Mouse (Mus musculus) B cell, adult 67 days (primary cell): ENCODE data around the gene Lrrc59. TPM values are rescaled to one million over a fixed set of nuclear protein-coding genes. Genes with fewer than 3 reads are reported as not detected.

Source experiments
- total RNA-seq, 2 experiments: library from RNA; stranded (reverse); gene quantifications; 4 replicates each; pipeline ENCODE4 v1.2.4; 2023

Gene Lrrc59
- total RNA-seq: 10 to 100 TPM; 62.1 to 68.1 TPM

GRCm38 (mm10) chr11:94629199-94629883 lies at the start of gene Lrrc59:
Gene Lrrc59 (plus strand): TSS chr11:94629767.

GRCm38 (mm10) chr11:94601321-94602281 lies 28.0 kb upstream of the Lrrc59 start, which contains the start of gene Acsf2:
Gene Acsf2 (minus strand): TSS chr11:94601871.

GRCm38 (mm10) chr11:94653663-94654436 lies 24.3 kb downstream of the Lrrc59 start, which contains the start of the genes Mrpl27 and Eme1:
Gene Mrpl27 (plus strand): TSS chr11:94653767.
Gene Eme1 (minus strand): TSS chr11:94653964.

GRCm38 (mm10) chr11:94676754-94677606 lies 47.4 kb downstream of the Lrrc59 start, which contains the start of gene Xylt2:
Gene Xylt2 (minus strand): TSS chr11:94677515.

Other genes starting within 250 kb of the Lrrc59 start
- under 1 TPM; 0.62 to 0.96 TPM for gene Abcc3, start 236.8 kb upstream of the Lrrc59 start, total RNA-seq
- gene Cacna1g, start 155.6 kb upstream of the Lrrc59 start, total RNA-seq: not detected
- gene Spata20, start 143.6 kb upstream of the Lrrc59 start, total RNA-seq: not detected
- not detected for gene Epn3, start 129.8 kb upstream of the Lrrc59 start, total RNA-seq
- 1 to 10 TPM in 1 of 2 experiments, not detected in 1; 1.0 TPM for gene Mycbpap, start 108.0 kb upstream of the Lrrc59 start, total RNA-seq
- gene Rsad1, start 80.5 kb upstream of the Lrrc59 start, total RNA-seq: 1 to 10 TPM; 7.9 to 9.0 TPM
- gene Chad, start 64.7 kb upstream of the Lrrc59 start, total RNA-seq: not detected
- 10 to 100 TPM; 79.2 to 95.4 TPM for gene Acsf2, start 27.9 kb upstream of the Lrrc59 start, total RNA-seq
- gene Mrpl27, start 24.0 kb downstream of the Lrrc59 start, total RNA-seq: 10 to 100 TPM; 16.9 to 25.4 TPM
- 1 to 10 TPM; 1.4 to 2.3 TPM for gene Eme1, start 24.2 kb downstream of the Lrrc59 start, total RNA-seq
- 10 to 100 TPM; 20.6 to 28.2 TPM for gene Xylt2, start 47.7 kb downstream of the Lrrc59 start, total RNA-seq
- not detected for gene Gm11541, start 74.7 kb downstream of the Lrrc59 start, total RNA-seq
- gene Cdc34b, start 112.0 kb downstream of the Lrrc59 start, total RNA-seq: under 1 TPM in 1 of 2 experiments, not detected in 1; 0.47 TPM
- not detected for gene Tmem92, start 152.9 kb downstream of the Lrrc59 start, total RNA-seq